Mouse (Mus musculus) brain, embryonic 14.5 days (tissue): ENCODE measurements at regions not wholly inside any gene's neighbourhood (a gene's known extent, or its start where the extent isn't known, plus 50 kb on each side); places are given as distances from the start of the nearest gene placed in this dataset.

Experiments
- CTCF ChIP-seq: fragments of 200-500 bp; IDR thresholded peaks from 2 replicates; pipeline ENCODE4 v1.5.1; 2012; ENCODE audit warnings: inconsistent platforms, mild to moderate bottlenecking, moderate library complexity, borderline replicate concordance; ENCODE audit not compliant: insufficient read depth, insufficient read length; ENCODE audit errors: extremely low read depth
- POLR2A ChIP-seq: fragments of 200-500 bp; IDR thresholded peaks from 2 replicates; pipeline ENCODE4 v1.6.1; 2012; ENCODE audit warnings: mild to moderate bottlenecking, inconsistent platforms, borderline replicate concordance; ENCODE audit not compliant: poor library complexity, insufficient read depth, insufficient read length, severe bottlenecking; ENCODE audit errors: extremely low read depth

DNA sequence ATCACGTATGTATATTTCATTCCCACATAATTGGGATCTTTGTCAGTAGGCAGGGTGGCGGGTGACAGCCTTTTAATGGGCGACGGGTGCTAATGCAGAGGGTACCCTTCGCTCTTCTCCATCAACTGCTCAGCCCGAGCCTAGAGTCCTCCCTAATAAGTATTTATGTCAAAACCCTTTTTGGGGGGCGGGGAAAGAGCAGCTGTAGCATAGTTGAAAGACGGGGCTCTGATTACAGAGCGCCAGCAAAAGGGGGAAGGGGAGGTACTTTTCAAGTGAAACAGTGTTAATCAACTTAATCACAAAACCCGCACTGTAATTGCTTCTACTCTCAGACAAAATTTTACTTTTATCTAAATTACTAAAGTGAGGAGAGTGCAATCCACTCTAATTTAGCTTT, 92.8 kb upstream of the Zfp618 start:
- no peak for TF ChIP-seq CTCF
- TF ChIP-seq POLR2A = no peak
